ENCODE assay signal across 10 mouse cellular contexts in genomic region chr8:92555631-92556030, GRCm38 (mm10).
DNase-seq lines count a peak whose midpoint lies in the region; ATAC-seq and TF ChIP-seq lines count a peak whose summit lies in the region.
"Had no signal": no experiment of that assay in that cellular context is flagged by ENCODE, and none has a peak within 500 bp of the region (broad histone marks: within the 10 kb centered on the region; RNA-seq: fewer than 3 reads in every experiment).

No protein-coding gene starts in this region.

- intact Hi-C loops in heart, postnatal 10 days (cut with DNase I): no loop called here

- no peaks in the 10 kb centered on the region for H3K4me1 ChIP-seq in stomach, postnatal 0 days (replicated peaks; ENCODE audit: control insufficient read depth, insufficient read depth)
- H3K4me1 ChIP-seq: megakaryocyte, embryonic 14.5 days had no signal

- TF ChIP-seq CTCF in stomach, postnatal 0 days (IDR thresholded peaks at IDR 0.05; ENCODE audit: low read depth): no peak

- H3K9me3 ChIP-seq in stomach, postnatal 0 days (ENCODE audit: control insufficient read depth, low read length): no peaks in the 10 kb centered on the region

- no peaks in the 10 kb centered on the region for H3K27me3 ChIP-seq in stomach, postnatal 0 days (ENCODE audit: control insufficient read depth, insufficient read depth, low read length)
- H3K27me3 ChIP-seq: megakaryocyte, embryonic 14.5 days had no signal

- no peak for TF ChIP-seq EP300 in stomach, postnatal 0 days (optimal IDR thresholded peaks at IDR 0.05)

- no peak overlapping the region for H3K27ac ChIP-seq in stomach, postnatal 0 days (replicated peaks)

- no peaks in the 10 kb centered on the region for H3K36me3 ChIP-seq in stomach, postnatal 0 days (ENCODE audit: control insufficient read depth, insufficient read depth, low read length)

- peak; percentile 16 for DNase-seq in adrenal gland, postnatal 10 days
- DNase-seq in adrenal gland, adult 8-10 months: no peak
- DNase-seq in kidney, postnatal 10 days: peak; percentile 49
- DNase-seq in kidney, adult 18-20 months: no peak
- DNase-seq in cerebellum, adult 9-10 months: peak; percentile 2
- peak; percentile 64 to 76 for DNase-seq in heart, postnatal 10 days
- DNase-seq in right cerebral cortex, adult 2 months (ENCODE audit: low spot score in 2 of 2): no peak
- DNase-seq in stomach, postnatal 0 days (ENCODE audit: low spot score): no peak
- DNase-seq: thymus, adult 18-20 months had no signal

- H3K4me3 ChIP-seq in stomach, postnatal 0 days (ENCODE audit: low read depth, low read length): no peak overlapping the region
- H3K4me3 ChIP-seq: megakaryocyte, embryonic 14.5 days had no signal

- H3K4me2 ChIP-seq in stomach, postnatal 0 days (replicated peaks; ENCODE audit: low read depth): no peak overlapping the region

- WGBS in stomach, postnatal 0 days: 70% methylated on average over 7 of the region's 7 CpGs

- H3K9ac ChIP-seq in stomach, postnatal 0 days (ENCODE audit: low read length): no peak overlapping the region

- no peak for ATAC-seq in stomach, postnatal 0 days (ENCODE audit: low FRiP score, low TSS enrichment)

Comparison
In these comparisons a context has a peak if more than half of its experiments do, and no peak if none do; other contexts are left out.
1. DNase-seq: peak in adrenal gland, postnatal 10 days (single experiment), kidney, postnatal 10 days (single experiment), cerebellum, adult 9-10 months (single experiment) and heart, postnatal 10 days (2 of 2); none in adrenal gland, adult 8-10 months (single experiment), kidney, adult 18-20 months (single experiment), right cerebral cortex, adult 2 months (0 of 2) and stomach, postnatal 0 days (single experiment).